Mouse (Mus musculus) left cerebral cortex, adult 8-10 months (tissue): ENCODE results near the gene Kif21a. TPM values are rescaled to one million over a fixed set of nuclear protein-coding genes. Genes with fewer than 3 reads are reported as not detected.

Experiments used
- DNase-seq, 2 experiments: peaks; one replicate each; pipeline ENCODE4 v3.0.0; 2022; ENCODE audit warnings: low spot score in 2 of 2
- total RNA-seq, 4 experiments: library from RNA; stranded (reverse); gene quantifications; 2 replicates each; pipeline ENCODE4 v1.2.4; 2022

The Kif21a gene
- 100 to 1,000 TPM; 130 to 143 (median 135) TPM for total RNA-seq

GRCm38 (mm10) chr15:91049496-91050441 lies at the start of gene Kif21a:
Gene Kif21a (minus strand): TSS chr15:91049948.
- DNase-seq, result peak; percentile 69 to 76

- DNase-seq, result no peak
These were observed 46.9 kb upstream of the Kif21a start for GRCm38 (mm10) chr15:91096606-91097005.

GRCm38 (mm10) chr15:91089427-91089826 lies 39.7 kb upstream of the Kif21a start:
- DNase-seq, result no peak

GRCm38 (mm10) chr15:91088071-91088470 lies 38.3 kb upstream of the Kif21a start:
- no peak for DNase-seq

- no peak for DNase-seq
These were observed 28.0 kb upstream of the Kif21a start for GRCm38 (mm10) chr15:91077457-91078410.

- no peak for DNase-seq
These were observed 22.7 kb upstream of the Kif21a start for GRCm38 (mm10) chr15:91072440-91072839.

GRCm38 (mm10) chr15:91064310-91064826 lies 14.6 kb upstream of the Kif21a start:
- no peak for DNase-seq

GRCm38 (mm10) chr15:91063845-91064244 lies 14.1 kb upstream of the Kif21a start:
- DNase-seq, result no peak

- DNase-seq, result no peak
These were observed 7.2 kb upstream of the Kif21a start for GRCm38 (mm10) chr15:91056866-91057342.

GRCm38 (mm10) chr15:91056176-91056865 lies 6.6 kb upstream of the Kif21a start:
- DNase-seq, result no peak

- peak; percentile 28 to 32 for DNase-seq
These were observed 725 bp downstream of the Kif21a start for GRCm38 (mm10) chr15:91048951-91049495.

- DNase-seq, result no peak
These were observed 2.1 kb downstream of the Kif21a start for GRCm38 (mm10) chr15:91047627-91048026.

GRCm38 (mm10) chr15:91046506-91046905 lies 3.2 kb downstream of the Kif21a start:
- DNase-seq, result no peak

GRCm38 (mm10) chr15:91043263-91043662 lies 6.5 kb downstream of the Kif21a start:
- no peak for DNase-seq

- DNase-seq, result no peak
These were observed 10.9 kb downstream of the Kif21a start for GRCm38 (mm10) chr15:91038860-91039259.

- DNase-seq, result no peak
These were observed 15.7 kb downstream of the Kif21a start for GRCm38 (mm10) chr15:91034090-91034489.

GRCm38 (mm10) chr15:91033529-91033928 lies 16.2 kb downstream of the Kif21a start:
- DNase-seq, result no peak

- no peak for DNase-seq
These were observed 20.8 kb downstream of the Kif21a start for GRCm38 (mm10) chr15:91028962-91029361.

- no peak for DNase-seq
These were observed 21.3 kb downstream of the Kif21a start for GRCm38 (mm10) chr15:91028494-91028893.

- no peak for DNase-seq
These were observed 27.5 kb downstream of the Kif21a start for GRCm38 (mm10) chr15:91022276-91022675.

- no peak for DNase-seq
These were observed 30.9 kb downstream of the Kif21a start for GRCm38 (mm10) chr15:91018861-91019187.
